Mouse (Mus musculus) MEL (cell line): ENCODE measurements at regions not wholly inside any gene's neighbourhood (a gene's known extent, or its start where the extent isn't known, plus 50 kb on each side); places are given as distances from the start of the nearest gene placed in this dataset.

Source experiments
- DNase-seq: peaks from one replicate; pipeline ENCODE4 v3.0.0; 2011; ENCODE audit warnings: low read depth, low spot score
- H3K27ac ChIP-seq: 2 replicates; pipeline ENCODE4 v1.5.1; 2012; ENCODE audit warnings: low read depth, mild to moderate bottlenecking, control low read depth, low read length, moderate library complexity; ENCODE audit not compliant: control insufficient read depth
- H3K27me3 ChIP-seq, 2 experiments: fragments of 150-350 bp in 1 of 2; sonication (generic) in 1 of 2; 2 replicates each; pipeline ENCODE4 v1.6.1; 2012; ENCODE audit warnings: low read length in 2 of 2, mild to moderate bottlenecking in 2 of 2, improper control_type of control experiment in 1 of 2, moderate library complexity in 1 of 2; ENCODE audit not compliant: insufficient read depth in 2 of 2, control insufficient read depth in 1 of 2
- H3K36me3 ChIP-seq, 2 experiments: 2 replicates each; pipeline ENCODE4 v1.6.1; 2012 to 2014; ENCODE audit warnings: low read length in 2 of 2, improper control_type of control experiment in 1 of 2, inconsistent platforms in 1 of 2, mild to moderate bottlenecking in 1 of 2; ENCODE audit not compliant: insufficient read depth in 2 of 2, control insufficient read depth in 1 of 2
- H3K4me1 ChIP-seq, 2 experiments: fragments of 150-350 bp in 1 of 2; sonication (generic) in 1 of 2; 2 replicates each; pipeline ENCODE4 v1.6.1; 2012; ENCODE audit warnings: low read length in 2 of 2, improper control_type of control experiment in 1 of 2, mild to moderate bottlenecking in 1 of 2; ENCODE audit not compliant: insufficient read depth in 2 of 2, control insufficient read depth in 1 of 2
- H3K4me3 ChIP-seq, 2 experiments: fragments of 150-350 bp in 1 of 2; sonication (generic) in 1 of 2; 2 replicates each; pipeline ENCODE4 v1.5.1; 2012; ENCODE audit warnings: low read depth in 2 of 2, low read length in 2 of 2, mild to moderate bottlenecking in 2 of 2, moderate library complexity in 2 of 2, control low read depth in 1 of 2, improper control_type of control experiment in 1 of 2; ENCODE audit not compliant: control insufficient read depth in 1 of 2, insufficient read depth in 1 of 2
- H3K79me2 ChIP-seq: 2 replicates; pipeline ENCODE4 v1.6.1; 2012; ENCODE audit warnings: mild to moderate bottlenecking, low read length, moderate library complexity; ENCODE audit not compliant: control insufficient read depth, poor library complexity, insufficient read depth
- H3K9ac ChIP-seq: 2 replicates; pipeline ENCODE4 v1.6.1; 2012; ENCODE audit warnings: low read depth, mild to moderate bottlenecking, control low read depth, low read length, moderate library complexity; ENCODE audit not compliant: control insufficient read depth, poor library complexity, severe bottlenecking
- H3K9me3 ChIP-seq: fragments of 150-350 bp; sonication (generic); replicated peaks from 2 replicates; pipeline ENCODE4 v1.6.1; 2012; ENCODE audit warnings: mild to moderate bottlenecking, low read length, improper control_type of control experiment, moderate library complexity; ENCODE audit not compliant: insufficient read depth
- EP300 ChIP-seq, 2 experiments: IDR thresholded peaks; 2 replicates each; pipeline ENCODE4 v1.6.1; 2011; ENCODE audit warnings: improper control_type of control experiment in 2 of 2, low read length in 2 of 2, low read depth in 1 of 2, mild to moderate bottlenecking in 1 of 2
- GABPA ChIP-seq: IDR thresholded peaks from 2 replicates; pipeline ENCODE4 v1.6.1; 2012; ENCODE audit warnings: low read depth, mild to moderate bottlenecking, inconsistent platforms, low read length, improper control_type of control experiment, moderate library complexity
- HCFC1 ChIP-seq: IDR thresholded peaks from 2 replicates; pipeline ENCODE4 v1.6.1; 2012; ENCODE audit warnings: low read depth, mild to moderate bottlenecking, inconsistent platforms, low read length, improper control_type of control experiment, moderate library complexity
- JUND ChIP-seq: IDR thresholded peaks from 2 replicates; pipeline ENCODE4 v1.6.1; 2011; ENCODE audit warnings: low read depth, mild to moderate bottlenecking, improper control_type of control experiment, low read length
- KAT2A ChIP-seq: conservative IDR thresholded peaks from 2 replicates; pipeline ENCODE4 v1.6.1; 2012; ENCODE audit warnings: low read depth, low read length, improper control_type of control experiment, inconsistent platforms
- MAZ ChIP-seq: IDR thresholded peaks from 2 replicates; pipeline ENCODE4 v1.6.1; 2012; ENCODE audit warnings: low read depth, mild to moderate bottlenecking, inconsistent platforms, low read length, improper control_type of control experiment
- MEF2A ChIP-seq: IDR thresholded peaks from 2 replicates; pipeline ENCODE4 v1.6.1; 2014; ENCODE audit warnings: low read depth, mild to moderate bottlenecking, inconsistent platforms, low read length, improper control_type of control experiment; ENCODE audit not compliant: poor library complexity, insufficient replicate concordance, severe bottlenecking; ENCODE audit errors: extremely low read depth
- MXI1 ChIP-seq: IDR thresholded peaks from 2 replicates; pipeline ENCODE4 v1.6.1; 2011; ENCODE audit warnings: mild to moderate bottlenecking, low read depth, low read length, improper control_type of control experiment
- MYB ChIP-seq: IDR thresholded peaks from 2 replicates; pipeline ENCODE4 v1.6.1; 2011; ENCODE audit warnings: mild to moderate bottlenecking, low read depth, low read length, improper control_type of control experiment
- NELFE ChIP-seq: IDR thresholded peaks from 2 replicates; pipeline ENCODE4 v1.6.1; 2011; ENCODE audit warnings: low read depth, low read length, improper control_type of control experiment
- NRF1 ChIP-seq: IDR thresholded peaks from 2 replicates; pipeline ENCODE4 v1.6.1; 2014; ENCODE audit warnings: low read depth, mild to moderate bottlenecking, inconsistent platforms, low read length, improper control_type of control experiment, moderate library complexity; ENCODE audit not compliant: poor library complexity, insufficient read depth, severe bottlenecking
- POLR2AphosphoS2 ChIP-seq: IDR thresholded peaks from 2 replicates; pipeline ENCODE4 v1.6.1; 2011; ENCODE audit warnings: low read length, improper control_type of control experiment
- RAD21 ChIP-seq: IDR thresholded peaks from 2 replicates; pipeline ENCODE4 v1.6.1; 2011; ENCODE audit warnings: mild to moderate bottlenecking, low read depth, low read length, improper control_type of control experiment
- RCOR1 ChIP-seq: IDR thresholded peaks from 2 replicates; pipeline ENCODE4 v1.6.1; 2012; ENCODE audit warnings: low read depth, mild to moderate bottlenecking, inconsistent platforms, low read length, improper control_type of control experiment
- SIN3A ChIP-seq: IDR thresholded peaks from 2 replicates; pipeline ENCODE4 v1.6.1; 2012; ENCODE audit warnings: low read length, improper control_type of control experiment, inconsistent platforms
- TBP ChIP-seq: IDR thresholded peaks from 2 replicates; pipeline ENCODE4 v1.8.0; 2011; ENCODE audit warnings: low read depth, low read length, improper control_type of control experiment
- USF1 ChIP-seq: IDR thresholded peaks from 2 replicates; pipeline ENCODE4 v1.6.1; 2014; ENCODE audit warnings: low read depth, mild to moderate bottlenecking, inconsistent platforms, low read length, improper control_type of control experiment, moderate library complexity
- USF2 ChIP-seq, 2 experiments: IDR thresholded peaks; 2 replicates each; pipeline ENCODE4 v1.6.1; 2011 to 2012; ENCODE audit warnings: improper control_type of control experiment in 2 of 2, low read length in 2 of 2, borderline replicate concordance in 1 of 2, inconsistent platforms in 1 of 2, low read depth in 1 of 2, mild to moderate bottlenecking in 1 of 2; ENCODE audit not compliant: insufficient read depth in 1 of 2
- ZMIZ1 ChIP-seq: IDR thresholded peaks from 2 replicates; pipeline ENCODE4 v1.6.1; 2012; ENCODE audit warnings: low read depth, mild to moderate bottlenecking, inconsistent platforms, low read length, improper control_type of control experiment, moderate library complexity

DNA sequence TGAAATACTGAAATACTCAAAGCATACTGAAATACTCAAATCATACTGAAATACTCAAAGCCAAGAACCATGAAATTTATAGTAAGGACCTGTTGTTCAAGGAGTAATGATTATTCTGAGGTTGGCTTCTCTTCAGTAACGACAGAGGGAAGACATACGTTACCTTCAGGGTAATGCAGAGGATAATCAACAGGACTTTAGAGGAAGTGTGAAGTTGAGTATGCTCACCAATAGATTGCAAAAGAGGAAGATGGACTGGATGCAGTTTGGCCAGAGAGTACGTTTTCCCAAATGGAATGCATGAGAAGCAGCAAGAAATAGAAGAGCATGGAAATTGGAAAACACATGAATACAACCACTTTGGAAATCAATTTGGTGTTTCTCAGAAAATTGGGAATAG is 79.1 kb upstream of the Pdc start:
- Histone ChIP-seq H3K27ac (no peak overlapping the region), H3K9me3 (no peaks in the 10 kb centered on the region), H3K79me2 (no peaks in the 10 kb centered on the region), H3K4me3 (no peak overlapping the region), H3K4me1 (no peaks in the 10 kb centered on the region), H3K36me3 (peaks cover 0 to 3% of the 10 kb centered on the region in 2 experiments; a peak in 2 of 4 replicates)
- DNase-seq: no peak
- TF ChIP-seq GABPA (no peak), MXI1 (no peak), JUND (no peak), HCFC1 (no peak), MYB (no peak), MEF2A (no peak), EP300 (IDR thresholded peaks at IDR 0.05; ENCODE audit: low read depth in 1 of 2, low read length in 2 of 2) (no peak), NELFE (no peak), RCOR1 (no peak), SIN3A (no peak), MAZ (no peak)
- TF ChIP-seq, all 39 proteins: peak for 0
- H3K27me3 ChIP-seq: no peaks in the 10 kb centered on the region
- no peak overlapping the region for H3K9ac ChIP-seq

DNA sequence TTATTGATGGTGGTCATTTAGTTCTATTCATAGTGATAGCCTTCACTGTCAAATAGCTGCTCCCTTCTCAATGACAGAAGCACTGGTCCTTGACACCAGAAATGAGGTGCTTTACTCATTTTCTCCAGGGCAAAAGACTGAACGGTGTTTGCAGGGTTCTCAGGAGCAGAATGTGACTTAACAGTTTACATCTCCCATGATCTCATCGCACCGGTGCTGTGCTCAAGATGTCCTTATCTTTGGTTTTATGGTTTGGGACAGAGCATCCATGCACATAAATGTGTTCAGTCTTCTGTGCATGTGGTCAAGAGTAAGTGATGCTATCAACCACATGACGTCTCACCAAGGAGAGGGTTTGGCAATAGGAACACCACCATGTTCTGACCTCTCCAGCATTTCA is 78.1 kb upstream of the Pdc start:
- Histone ChIP-seq H3K79me2 (no peaks in the 10 kb centered on the region), H3K4me1 (no peaks in the 10 kb centered on the region), H3K36me3 (peaks cover 0 to 4% of the 10 kb centered on the region in 2 experiments; a peak in 2 of 4 replicates), H3K9ac (no peak overlapping the region), H3K27me3 (no peaks in the 10 kb centered on the region), H3K27ac (no peak overlapping the region), H3K4me3 (no peak overlapping the region), H3K9me3 (no peaks in the 10 kb centered on the region)
- no peak for DNase-seq
- TF ChIP-seq SIN3A: no peak

DNA sequence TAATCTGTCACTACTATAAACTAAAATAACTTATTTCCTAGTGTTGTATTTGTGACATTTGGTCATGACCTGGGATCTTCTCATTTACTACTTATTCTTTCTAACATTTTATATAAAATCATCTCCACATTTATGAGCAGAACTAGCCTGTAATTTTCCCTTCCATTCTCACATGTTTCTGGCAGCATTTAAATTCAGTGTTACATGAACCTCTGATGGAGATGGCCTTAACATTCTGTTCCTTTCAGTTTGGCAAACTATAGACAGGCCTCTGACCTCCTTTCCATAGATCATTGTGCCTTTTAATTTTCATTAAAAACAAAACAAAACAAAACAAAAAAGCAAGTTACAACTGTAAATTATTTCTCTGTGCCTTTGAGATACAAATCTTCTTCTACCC is 77.1 kb upstream of the Pdc start:
- no peak overlapping the region for H3K9ac ChIP-seq
- H3K79me2 ChIP-seq: no peaks in the 10 kb centered on the region
- TF ChIP-seq POLR2AphosphoS2: no peak
- no peak for TF ChIP-seq RAD21
- no peak for TF ChIP-seq RCOR1
- no peak for TF ChIP-seq NRF1
- TF ChIP-seq MEF2A: no peak
- no peak for TF ChIP-seq USF1
- TF ChIP-seq EP300 (IDR thresholded peaks at IDR 0.05; ENCODE audit: low read depth in 1 of 2, low read length in 2 of 2): no peak
- TF ChIP-seq SIN3A: no peak
- TF ChIP-seq KAT2A: no peak
- TF ChIP-seq USF2 (IDR thresholded peaks at IDR 0.05; ENCODE audit: borderline replicate concordance in 1 of 2, insufficient read depth in 1 of 2, low read depth in 1 of 2, low read length in 2 of 2): no peak
- TF ChIP-seq ZMIZ1: no peak
- TF ChIP-seq MAZ: no peak
- TF ChIP-seq TBP: no peak
- H3K36me3 ChIP-seq: peaks cover 0 to 4% of the 10 kb centered on the region in 2 experiments; a peak in 2 of 4 replicates
- H3K9me3 ChIP-seq: no peaks in the 10 kb centered on the region
- H3K27me3 ChIP-seq: no peaks in the 10 kb centered on the region
- DNase-seq: no peak
- H3K4me3 ChIP-seq: no peak overlapping the region
- no peak overlapping the region for H3K27ac ChIP-seq
- no peaks in the 10 kb centered on the region for H3K4me1 ChIP-seq
